Mouse (Mus musculus) left cerebral cortex, postnatal 4 days (tissue): Measurements from ENCODE around the gene 1700017B05Rik. TPM values are rescaled to one million over a fixed set of nuclear protein-coding genes. Genes with fewer than 3 reads are reported as not detected.
"Not testable (repeated sequence)": the region's sequence is repeated elsewhere in the genome, so short reads cannot be mapped to it uniquely, and the experiment has no call there.

Source experiments
- DNase-seq: peaks from one replicate; pipeline ENCODE4 v3.0.0-alpha.2; 2022
- intact Hi-C: fragments of 180-260 bp; cut with DNase I; formaldehyde crosslinking; loops from one replicate; pipeline ENCODE4 v1.15.1; 2025
- total RNA-seq, 2 experiments: library from RNA; stranded (reverse); gene quantifications; 2 replicates each; pipeline ENCODE4 v1.2.3; 2021

1700017B05Rik gene
- 10 to 100 TPM; 10.3 to 11.3 TPM for total RNA-seq

- intact Hi-C loops = no loop called here
These were observed at the start of gene 1700017B05Rik for GRCm38 (mm10) chr9:57261913-57262794. Gene 1700017B05Rik (minus strand): TSS chr9:57262612.

DNA sequence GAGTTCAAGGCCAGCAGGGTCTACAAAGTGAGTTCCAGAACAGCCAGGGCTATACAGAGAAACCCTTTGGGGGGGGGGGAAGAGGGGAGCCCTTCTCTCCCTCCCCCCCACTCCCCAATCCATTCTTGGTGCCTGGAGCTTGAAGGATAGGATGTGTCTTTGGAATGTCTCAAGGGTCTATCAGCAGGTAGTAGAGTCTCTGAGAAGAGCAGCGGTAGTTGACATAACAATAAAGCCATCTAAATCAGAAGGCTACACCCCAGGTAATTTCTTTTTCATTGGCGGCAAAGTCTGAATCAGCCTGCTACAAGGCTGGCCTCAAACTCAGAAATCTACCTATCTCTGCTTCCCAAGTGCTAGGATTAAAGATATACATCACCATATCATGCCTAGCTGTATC, 48.5 kb upstream of the 1700017B05Rik start:
- no peak for DNase-seq
- intact Hi-C loops = no loop called here

More at GRCm38 (mm10) chr9:57261913-57262794, at the start of gene 1700017B05Rik:
- DNase-seq = peak; percentile 72

DNA sequence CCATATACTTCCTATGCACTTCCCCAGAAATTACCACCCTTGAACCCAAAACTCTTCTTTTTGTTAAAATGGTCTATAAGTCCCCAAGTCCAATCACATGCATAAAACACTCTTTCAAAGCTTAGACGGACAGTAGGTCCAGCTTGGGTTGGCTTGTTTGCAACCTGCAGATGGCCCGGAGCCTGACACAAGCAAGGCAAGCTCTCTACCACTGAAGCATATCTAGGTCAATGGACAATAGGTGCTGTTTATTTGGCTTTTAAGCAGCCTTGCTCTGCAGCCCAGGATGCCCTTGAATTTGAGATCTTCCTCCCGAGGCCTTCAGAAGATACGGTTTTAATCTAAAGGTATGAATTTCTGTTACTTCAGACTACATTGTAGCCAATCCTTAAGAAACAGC, 46.9 kb upstream of the 1700017B05Rik start:
- intact Hi-C loops = no loop called here
- DNase-seq = no peak

DNA sequence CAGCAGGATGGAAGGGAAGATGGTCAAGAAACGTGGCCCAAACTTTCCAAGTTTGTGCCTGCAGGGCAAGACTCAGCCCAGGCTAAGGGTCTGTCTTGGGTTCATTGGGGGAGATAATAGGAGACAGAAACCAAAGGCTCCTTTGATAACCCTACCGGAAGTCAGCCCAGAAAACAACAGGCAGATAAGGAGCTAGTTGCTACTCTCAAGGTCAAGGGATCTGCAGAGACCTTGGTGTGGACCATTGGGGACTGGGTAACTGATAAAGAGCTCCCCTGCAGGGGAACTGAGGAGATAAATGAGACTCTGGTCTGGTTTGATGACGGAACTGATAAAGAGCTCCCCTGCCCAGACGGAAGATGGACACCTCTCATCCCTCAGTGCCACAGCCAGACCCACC, 45.0 kb upstream of the 1700017B05Rik start:
- no peak for DNase-seq
- intact Hi-C loops = no loop called here

- intact Hi-C loops, DNase-seq: not testable (repeated sequence)
These were observed 42.3 kb upstream of the 1700017B05Rik start for GRCm38 (mm10) chr9:57304716-57305115.

DNA sequence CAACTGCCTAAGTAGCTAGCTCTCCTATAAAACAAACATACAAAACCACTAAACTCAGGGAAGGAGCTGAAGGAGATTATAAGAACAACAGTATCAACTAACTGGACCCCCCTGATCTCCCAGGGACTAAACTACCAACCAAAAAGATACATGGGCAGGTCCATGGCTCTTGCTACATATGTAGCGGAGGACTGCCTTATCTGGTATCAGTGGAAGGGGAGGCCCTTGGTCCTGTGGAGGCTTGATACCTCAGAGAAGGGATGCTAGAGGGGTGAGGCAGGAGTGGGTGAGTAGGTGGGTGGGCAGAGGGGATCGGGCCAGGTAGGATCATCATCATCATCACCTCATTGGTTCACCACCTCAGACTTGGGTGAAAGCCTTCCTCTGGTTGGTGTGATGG, 41.8 kb upstream of the 1700017B05Rik start:
- intact Hi-C loops = no loop called here
- no peak for DNase-seq

DNA sequence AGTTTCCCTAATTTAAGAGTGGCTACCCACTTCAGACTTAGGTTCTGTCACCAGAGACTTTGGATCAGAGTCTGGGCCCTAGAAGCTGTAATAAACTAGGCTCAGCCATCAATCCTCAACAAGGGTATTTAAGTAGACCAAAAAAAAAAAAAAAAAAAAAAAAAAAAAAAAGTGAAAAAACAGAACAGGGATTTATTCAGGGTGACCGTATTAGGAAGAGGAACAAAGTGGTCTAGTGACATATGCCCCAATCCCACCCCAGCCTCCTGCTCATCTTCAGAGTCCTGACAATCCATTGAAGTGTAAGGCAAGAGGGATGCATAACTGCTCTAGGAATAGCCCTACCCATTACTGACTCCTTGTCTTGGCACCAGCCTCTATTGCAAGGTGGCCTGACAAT, 40.9 kb upstream of the 1700017B05Rik start:
- intact Hi-C loops = no loop called here
- DNase-seq = no peak

- DNase-seq = no peak
These were observed 38.4 kb upstream of the 1700017B05Rik start for GRCm38 (mm10) chr9:57300825-57301224.

DNA sequence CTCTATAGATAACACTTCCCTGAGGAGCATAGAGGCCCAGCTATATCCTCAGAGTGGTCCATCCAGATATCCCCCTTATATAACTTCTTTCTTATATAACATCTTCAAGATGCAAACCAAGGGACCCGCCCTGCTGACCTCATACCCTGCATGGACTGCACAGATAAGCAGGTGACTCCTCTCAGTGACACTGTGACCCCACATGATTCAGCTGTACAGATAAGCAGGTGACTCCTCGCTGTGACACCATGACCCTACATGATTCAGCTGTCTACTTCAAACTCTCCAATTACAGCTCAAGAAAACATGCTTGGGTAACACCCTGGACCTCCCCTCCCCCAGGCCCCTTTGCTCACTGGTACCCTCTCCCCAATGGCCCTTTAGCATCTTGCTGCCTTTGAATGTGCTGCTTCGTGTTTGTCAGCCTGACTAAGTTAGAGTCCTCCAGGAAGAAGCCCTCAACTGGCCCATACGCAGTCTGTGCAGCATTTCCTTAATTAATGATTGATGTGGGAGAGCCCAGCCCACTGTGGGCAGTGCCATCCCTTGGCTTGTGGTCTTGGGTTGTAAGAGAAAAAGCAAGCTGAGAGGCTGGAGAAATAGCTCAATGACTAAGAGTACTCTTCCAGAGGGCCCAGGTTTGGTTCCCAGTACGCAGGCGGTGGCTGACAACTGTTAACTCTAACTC, 37.5 kb upstream of the 1700017B05Rik start:
- DNase-seq = no peak
- intact Hi-C loops = no loop called here

More at GRCm38 (mm10) chr9:57300825-57301224, 38.4 kb upstream of the 1700017B05Rik start:
- intact Hi-C loops = no loop called here

DNA sequence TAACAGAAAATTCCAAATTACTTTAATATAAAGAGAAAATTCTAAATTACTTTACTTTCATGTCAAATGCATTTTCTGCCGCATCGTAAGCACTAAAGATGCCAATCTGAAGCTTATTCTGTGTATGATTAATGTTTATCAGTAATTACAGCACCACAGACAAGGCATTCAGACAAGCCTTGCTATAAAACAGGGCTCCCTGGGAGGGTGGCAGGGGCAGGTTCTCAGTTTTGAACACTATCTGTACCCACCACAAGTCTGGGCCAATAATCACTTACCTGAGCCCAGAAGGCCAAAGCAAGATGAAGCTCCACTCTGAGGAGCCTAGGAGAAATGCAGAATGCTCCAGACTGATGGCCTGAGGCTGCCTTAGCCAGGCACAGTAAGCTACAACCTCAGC, 35.5 kb upstream of the 1700017B05Rik start:
- intact Hi-C loops = no loop called here
- DNase-seq = no peak

- intact Hi-C loops = no loop called here
- no peak for DNase-seq
These were observed 33.9 kb upstream of the 1700017B05Rik start for GRCm38 (mm10) chr9:57296277-57296676.

GRCm38 (mm10) chr9:57295666-57296065, 33.3 kb upstream of the 1700017B05Rik start:
- intact Hi-C loops = no loop called here
- DNase-seq = no peak

- intact Hi-C loops = no loop called here
- DNase-seq = no peak
These were observed 32.5 kb upstream of the 1700017B05Rik start for GRCm38 (mm10) chr9:57294905-57295304.

GRCm38 (mm10) chr9:57287183-57287582, 24.8 kb upstream of the 1700017B05Rik start:
- intact Hi-C loops = no loop called here
- DNase-seq = no peak

DNA sequence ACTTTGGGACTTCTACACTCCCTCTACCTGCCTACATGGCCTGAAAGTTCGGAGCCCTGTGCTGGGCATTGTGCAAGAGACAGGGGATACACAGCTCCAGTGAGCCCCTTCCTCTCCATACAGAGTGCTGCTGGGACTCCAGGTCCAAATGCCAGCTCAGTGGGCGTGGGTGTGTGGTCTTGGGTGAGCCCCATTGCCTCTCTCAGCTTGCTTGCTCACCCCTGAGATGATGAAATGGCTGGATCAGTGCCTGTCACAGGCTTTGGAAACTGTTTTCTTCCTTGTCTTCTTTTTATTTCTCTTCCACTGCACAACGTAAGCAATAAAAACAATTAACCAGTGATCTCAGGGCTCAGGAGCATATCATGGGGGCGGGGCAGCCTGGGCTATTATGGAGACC, 20.9 kb upstream of the 1700017B05Rik start:
- intact Hi-C loops = no loop called here
- DNase-seq = no peak

- no peak for DNase-seq
- intact Hi-C loops = no loop called here
These were observed 20.3 kb upstream of the 1700017B05Rik start for GRCm38 (mm10) chr9:57282686-57283085.

DNA sequence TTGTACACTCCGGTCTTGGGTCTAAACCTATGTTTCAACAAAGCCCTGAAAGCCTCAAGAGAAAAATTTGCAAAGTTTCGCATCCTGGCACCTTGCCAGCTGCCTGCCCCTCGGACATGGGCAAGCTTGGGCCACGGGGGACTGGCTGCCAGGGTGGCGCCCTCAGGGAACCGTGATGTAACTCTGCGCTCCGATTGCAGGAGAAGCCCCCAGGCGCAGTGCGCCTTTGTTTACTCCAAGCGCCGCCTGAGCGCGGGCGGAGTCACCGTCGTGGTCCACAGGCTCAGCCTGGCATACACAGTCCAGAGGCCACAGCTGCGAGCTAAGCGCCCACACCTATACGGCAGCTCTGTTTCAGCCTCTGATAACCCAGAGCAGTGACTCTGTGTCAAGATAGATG, 19.1 kb upstream of the 1700017B05Rik start:
- intact Hi-C loops = no loop called here
- peak; percentile 33 for DNase-seq

DNA sequence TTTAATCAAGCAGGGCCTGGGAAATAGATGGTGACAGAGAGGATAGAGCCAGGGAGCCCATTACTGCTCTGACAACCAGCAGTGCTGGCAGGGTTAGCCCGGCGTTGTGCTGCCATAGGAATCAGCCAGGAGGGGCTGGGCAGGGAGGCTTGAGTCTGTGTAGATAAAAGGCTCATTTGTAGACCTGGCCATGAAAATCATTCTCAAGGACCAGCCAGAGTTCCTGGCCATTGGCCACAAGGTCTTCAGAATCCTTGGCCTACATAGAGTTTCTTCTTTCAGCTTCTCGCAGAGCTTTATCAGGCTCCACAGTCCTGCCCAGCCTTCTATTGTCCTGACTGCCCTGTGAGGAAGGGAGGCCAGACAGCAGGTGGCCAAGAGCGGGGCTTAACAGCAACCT, 17.0 kb upstream of the 1700017B05Rik start:
- DNase-seq = no peak
- intact Hi-C loops = no loop called here

GRCm38 (mm10) chr9:57278268-57278667, 15.9 kb upstream of the 1700017B05Rik start:
- intact Hi-C loops = no loop called here
- DNase-seq = no peak

DNA sequence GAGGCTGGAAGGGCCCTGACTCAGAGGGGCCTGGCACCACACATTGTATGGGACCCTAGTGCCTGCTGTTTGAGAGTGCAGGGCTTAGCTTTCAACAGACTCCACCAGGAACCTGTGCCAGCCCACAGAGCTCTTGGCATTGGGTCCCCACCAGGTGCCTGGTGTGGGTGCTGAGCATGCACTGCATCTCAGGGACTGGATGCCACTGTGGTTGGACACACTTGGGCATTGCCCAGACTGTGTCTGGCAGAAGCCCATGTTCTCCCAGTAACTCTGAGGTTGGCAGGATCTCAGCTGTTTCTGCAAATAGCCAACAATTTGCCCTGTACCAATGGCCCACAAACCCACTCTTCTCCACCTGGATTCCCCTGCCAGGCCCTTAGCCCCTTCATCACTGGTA, 13.9 kb upstream of the 1700017B05Rik start:
- peak; percentile 44 for DNase-seq
- intact Hi-C loops = no loop called here

GRCm38 (mm10) chr9:57273805-57274494, 11.5 kb upstream of the 1700017B05Rik start:
- intact Hi-C loops = no loop called here
- DNase-seq = no peak
